14 mouse cellular contexts compared by ENCODE assay signal in genomic region chr4:62912891-62913290, GRCm38 (mm10). TPM values are rescaled to one million over a fixed set of nuclear protein-coding genes. Genes with fewer than 3 reads are reported as not detected.
A peak's percentile ranks its signal among the peaks of the same experiment; 100 is the strongest.
DNase-seq lines count a peak whose midpoint lies in the region; TF ChIP-seq lines count a peak whose summit lies in the region.
"Had no signal": no experiment of that assay in that cellular context is flagged by ENCODE, and none has a peak within 500 bp of the region (broad histone marks: within the 10 kb centered on the region; RNA-seq: fewer than 3 reads in every experiment).

No protein-coding gene starts in this region.

- DNase-seq in adrenal gland, adult 2 months, result peak; percentile 26
- DNase-seq in adrenal gland, adult 8-10 months, result no peak
- peak; percentile 12 to 25 for DNase-seq in cerebellum, postnatal 14 days
- DNase-seq in cerebellum, adult 9-10 months, result no peak
- peak; percentile 32 for DNase-seq in heart, postnatal 4 days
- DNase-seq in heart, adult 11 months, result no peak
- peak; percentile 17 for DNase-seq in brain, embryonic 14.5 days (ENCODE audit: low read depth)
- DNase-seq: cerebellum, adult 8-10 months; gastrocnemius, postnatal 25 days; kidney, adult 18-20 months; kidney, postnatal 36 days; thymus, postnatal 14 days had no signal

- no peak for TF ChIP-seq CTCF in brain, embryonic 14.5 days (IDR thresholded peaks at IDR 0.05; ENCODE audit: borderline replicate concordance, extremely low read depth, insufficient read depth, insufficient read length)

- TF ChIP-seq POLR2A in brain, embryonic 14.5 days (IDR thresholded peaks at IDR 0.05; ENCODE audit: borderline replicate concordance, extremely low read depth, insufficient read depth, insufficient read length, poor library complexity, severe bottlenecking), result no peak

RNA-seq across cellular contexts. Expression of gene Zfp618, which starts 52.5 kb away (rescaled TPM):
- total RNA-seq in adrenal gland, adult 2 months (2021), result 1 to 10 TPM; 2.2 to 4.9 TPM
- polyA plus RNA-seq in adrenal gland, adult 2 months (2012; rRNA removed), result 2.5 TPM in 2 replicates
- total RNA-seq in adrenal gland, adult 8-10 months (2022), result 10 to 100 TPM in 1 of 4 experiments, 1 to 10 TPM in 3; 3.9 to 11.0 (median 6.3) TPM
- total RNA-seq in heart, postnatal 4 days (2021), result 1 to 10 TPM; 8.0 to 9.3 TPM
- polyA plus RNA-seq in brain, embryonic 14.5 days (2012; rRNA removed), result 25.8 and 39.7 TPM in 2 replicates
- total RNA-seq: CH12.LX had no signal
- polyA plus RNA-seq: myocyte had no signal

Comparison
In these comparisons a context has a peak if more than half of its experiments do, and no peak if none do; other contexts are left out.
1. DNase-seq: peak in adrenal gland, adult 2 months (single experiment), cerebellum, postnatal 14 days (2 of 2), heart, postnatal 4 days (single experiment) and brain, embryonic 14.5 days (single experiment); none in adrenal gland, adult 8-10 months (single experiment), cerebellum, adult 9-10 months (single experiment) and heart, adult 11 months (single experiment).